Mouse (Mus musculus) midbrain, postnatal 0 days (tissue): Measurements from ENCODE around the gene Slc3a1. TPM values are rescaled to one million over a fixed set of nuclear protein-coding genes. Genes with fewer than 3 reads are reported as not detected.

Experiments used
- ATAC-seq: fragments of 200-750 bp; cut with Nextera tagmentation; 2 replicates; pipeline ENCODE4 v1.8.0; 2017; ENCODE audit warnings: moderate number of reproducible peaks, mild to moderate bottlenecking, moderate TSS enrichment, moderate library complexity; ENCODE audit not compliant: low FRiP score
- DNase-seq: peaks from one replicate; pipeline ENCODE4 v3.0.0-alpha.2; 2015; ENCODE audit warnings: low spot score
- H3K27ac ChIP-seq: fragments of 300-500 bp; sonication (generic); 2 replicates; pipeline ENCODE4 v1.5.1; 2014; ENCODE audit warnings: low read depth, mild to moderate bottlenecking, low read length, mixed read lengths
- H3K27me3 ChIP-seq: fragments of 300-500 bp; sonication (generic); 2 replicates; pipeline ENCODE4 v1.6.1; 2014; ENCODE audit warnings: low read length, control low read depth, mixed read lengths; ENCODE audit not compliant: insufficient read depth
- H3K36me3 ChIP-seq: fragments of 300-500 bp; sonication (generic); 2 replicates; pipeline ENCODE4 v1.6.1; 2014; ENCODE audit warnings: low read length, control low read depth, mixed read lengths; ENCODE audit not compliant: insufficient read depth
- H3K4me1 ChIP-seq: fragments of 300-500 bp; sonication (generic); 2 replicates; pipeline ENCODE4 v1.6.1; 2014; ENCODE audit warnings: mild to moderate bottlenecking, control low read depth, antibody characterized with exemption, low read length, mixed read lengths; ENCODE audit not compliant: insufficient read depth
- H3K4me2 ChIP-seq: fragments of 300-500 bp; sonication (generic); 2 replicates; pipeline ENCODE4 v1.6.1; 2014; ENCODE audit warnings: low read depth, mild to moderate bottlenecking, low read length, mixed read lengths; ENCODE audit not compliant: poor library complexity, severe bottlenecking
- H3K4me3 ChIP-seq: fragments of 300-500 bp; sonication (generic); 2 replicates; pipeline ENCODE4 v1.5.1; 2014; ENCODE audit warnings: low read depth, mild to moderate bottlenecking, low read length, moderate library complexity
- H3K9ac ChIP-seq: fragments of 300-500 bp; sonication (generic); replicated peaks from 2 replicates; pipeline ENCODE4 v1.6.1; 2014; ENCODE audit warnings: mild to moderate bottlenecking, low read length, moderate library complexity, mixed read lengths; ENCODE audit not compliant: poor library complexity, severe bottlenecking
- H3K9me3 ChIP-seq: fragments of 300-500 bp; sonication (generic); 2 replicates; pipeline ENCODE4 v1.6.1; 2016; ENCODE audit warnings: low read length, control low read depth
- CTCF ChIP-seq: IDR thresholded peaks from 2 replicates; pipeline ENCODE4 v1.5.1; 2016; ENCODE audit warnings: antibody characterized with exemption, mild to moderate bottlenecking
- WGBS: fragments of 180-500 bp; shearing (Covaris S2); extraction: QIAGEN DNeasy Blood & Tissue Kit; methylation state at CpG from one replicate; pipeline ENCODE4 v1.1.7; 2014; 5-methylcytosine and 5-hydroxymethylcytosine counted together
- polyA plus RNA-seq: library from polyadenylated mRNA; unstranded; fragments of >200 nt; fragmentation: Nextera tagmentation; extraction: Ambion mirVana; gene quantifications from 2 replicates; pipeline ENCODE4 v1.2.1, GENCODE M21; 2015
- total RNA-seq: library from RNA; depleted of rRNA; stranded (reverse); fragments of >200 nt; gene quantifications from 2 replicates; pipeline ENCODE4 v1.2.3, GENCODE M21; 2014

Slc3a1 gene
- total and polyA plus RNA-seq, 2 experiments from 2014 or later: 0.14 to 0.27 TPM

DNA sequence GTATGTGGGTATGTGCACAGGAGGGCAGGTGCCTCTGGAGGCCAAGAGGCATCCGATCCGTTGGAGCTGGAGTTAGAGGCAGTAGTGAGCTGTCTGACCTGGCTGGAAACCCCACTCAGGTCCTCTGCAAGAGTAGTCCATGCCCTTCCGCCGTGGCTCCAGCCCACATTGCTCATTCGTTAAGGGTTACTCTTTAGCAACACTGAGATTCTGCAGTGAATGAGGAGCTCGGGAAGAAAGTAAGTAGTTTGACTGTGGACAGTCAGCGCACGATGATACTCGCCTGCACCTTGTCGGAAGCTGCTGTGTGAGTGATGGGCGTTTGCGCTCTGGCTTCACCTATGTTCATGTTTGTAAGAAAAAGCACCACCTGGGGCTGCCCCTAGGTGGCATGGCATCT lies 17.0 kb downstream of the Slc3a1 start:
- Histone ChIP-seq H3K27ac (no peak overlapping the region), H3K9ac (no peak overlapping the region), H3K4me2 (no peak overlapping the region), H3K9me3 (no peaks in the 10 kb centered on the region), H3K27me3 (no peaks in the 10 kb centered on the region), H3K36me3 (no peaks in the 10 kb centered on the region), H3K4me3 (no peak overlapping the region), H3K4me1 (no peaks in the 10 kb centered on the region)
- no peak for TF ChIP-seq CTCF
- ATAC-seq (no peak), DNase-seq (no peak)
- 89% methylated on average over 12 of the region's 12 CpGs for WGBS

- Histone ChIP-seq H3K36me3 (no peaks in the 10 kb centered on the region), H3K9me3 (no peaks in the 10 kb centered on the region), H3K4me1 (no peaks in the 10 kb centered on the region), H3K4me3 (no peak overlapping the region), H3K4me2 (no peak overlapping the region), H3K27ac (no peak overlapping the region), H3K27me3 (no peaks in the 10 kb centered on the region), H3K9ac (no peak overlapping the region)
- ATAC-seq (no peak), DNase-seq (no peak)
- 92% methylated on average over 5 of the region's 5 CpGs for WGBS
- no peak for TF ChIP-seq CTCF
Measured at GRCm38 (mm10) chr17:85048379-85048778, 20.2 kb downstream of the Slc3a1 start.

DNA sequence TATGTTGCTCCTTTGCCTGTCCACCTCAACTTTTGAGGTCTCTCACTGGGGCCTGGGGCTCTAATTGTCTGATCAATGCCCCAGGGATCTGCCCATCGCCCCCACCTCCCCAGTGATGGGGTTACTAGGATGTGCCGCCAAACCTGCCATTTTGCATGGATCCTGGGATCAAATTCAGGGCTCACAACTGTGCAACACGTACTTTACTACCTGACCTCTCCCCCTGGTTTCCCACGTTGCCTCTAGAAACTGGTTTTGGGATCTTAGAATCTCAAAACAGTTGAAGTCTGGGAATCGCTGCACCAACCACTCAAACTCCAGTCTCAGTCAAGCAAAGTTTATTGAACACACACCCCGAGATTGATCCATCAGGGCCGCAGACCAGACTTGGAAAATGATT lies 30.1 kb downstream of the Slc3a1 start:
- Histone ChIP-seq H3K9ac (no peak overlapping the region), H3K9me3 (no peaks in the 10 kb centered on the region), H3K4me3 (no peak overlapping the region), H3K4me2 (no peak overlapping the region), H3K27ac (no peak overlapping the region), H3K36me3 (peaks cover 3% of the 10 kb centered on the region; the same call in 1 of the 2 replicates), H3K4me1 (no peaks in the 10 kb centered on the region), H3K27me3 (no peaks in the 10 kb centered on the region)
- no peak for DNase-seq
- no peak for ATAC-seq
- no peak for TF ChIP-seq CTCF
- 87% methylated on average over 7 of the region's 7 CpGs for WGBS

DNA sequence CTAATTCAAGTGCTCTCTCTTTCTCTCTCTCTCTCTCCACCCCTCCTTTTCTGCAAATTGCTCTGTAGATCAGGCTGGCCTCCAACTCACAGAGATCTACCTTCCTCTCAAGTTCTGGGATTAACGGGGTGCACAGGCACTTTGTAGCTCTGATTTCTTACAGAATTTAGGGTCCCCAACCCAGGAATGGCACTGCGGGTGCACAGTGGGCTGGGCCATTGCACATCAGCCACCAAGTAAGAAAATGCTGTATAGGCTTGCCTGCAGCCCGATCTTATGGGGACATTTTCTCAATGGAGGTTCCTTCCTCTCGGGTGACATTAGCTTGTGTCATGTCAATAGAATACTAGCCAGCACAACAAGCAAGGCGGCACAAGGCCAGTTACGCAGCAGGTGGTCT lies 31.0 kb downstream of the Slc3a1 start:
- no peak overlapping the region for H3K4me3 ChIP-seq
- H3K4me2 ChIP-seq: no peak overlapping the region
- no peak for TF ChIP-seq CTCF
- H3K36me3 ChIP-seq: peaks cover 9% of the 10 kb centered on the region; the same call in 1 of the 2 replicates
- no peak overlapping the region for H3K27ac ChIP-seq
- no peaks in the 10 kb centered on the region for H3K9me3 ChIP-seq
- DNase-seq (no peak), ATAC-seq (no peak)
- no peak overlapping the region for H3K9ac ChIP-seq
- no peaks in the 10 kb centered on the region for H3K4me1 ChIP-seq
- no peaks in the 10 kb centered on the region for H3K27me3 ChIP-seq
- 91% methylated on average over 6 of the region's 6 CpGs for WGBS

GRCm38 (mm10) chr17:85063560-85063959 lies 35.4 kb downstream of the Slc3a1 start:
- TF ChIP-seq CTCF: no peak
- Histone ChIP-seq H3K9ac (no peak overlapping the region), H3K4me2 (no peak overlapping the region), H3K4me3 (no peak overlapping the region), H3K4me1 (no peaks in the 10 kb centered on the region), H3K27ac (no peak overlapping the region), H3K27me3 (no peaks in the 10 kb centered on the region), H3K9me3 (no peaks in the 10 kb centered on the region), H3K36me3 (peaks cover 36% of the 10 kb centered on the region)
- DNase-seq (no peak), ATAC-seq (no peak)
- 89% methylated on average over 7 of the region's 7 CpGs for WGBS

DNA sequence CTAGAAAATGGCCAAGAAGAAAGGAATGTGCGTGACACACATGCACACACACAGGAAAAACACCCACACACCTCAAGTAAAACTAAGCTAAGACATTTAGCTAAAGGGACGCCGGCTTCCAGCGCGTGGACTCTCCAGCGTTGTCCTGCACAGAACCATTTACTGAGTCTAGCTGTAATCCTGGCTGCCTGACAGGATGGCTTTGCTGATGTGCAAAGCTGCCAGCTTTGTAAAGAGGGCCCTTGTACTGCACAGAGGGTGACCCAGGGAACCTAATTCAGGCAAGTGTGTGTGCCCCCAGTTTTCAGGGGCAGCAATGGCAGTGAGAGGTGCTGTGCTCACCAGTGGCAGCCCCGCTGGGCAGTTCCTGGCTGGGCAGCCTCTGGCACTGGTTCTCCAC lies 39.2 kb downstream of the Slc3a1 start:
- 87% methylated on average over 7 of the region's 7 CpGs for WGBS
- Histone ChIP-seq H3K36me3 (peaks cover 67% of the 10 kb centered on the region), H3K4me2 (no peak overlapping the region), H3K9me3 (no peaks in the 10 kb centered on the region), H3K27me3 (no peaks in the 10 kb centered on the region), H3K27ac (no peak overlapping the region), H3K4me3 (no peak overlapping the region), H3K4me1 (no peaks in the 10 kb centered on the region), H3K9ac (no peak overlapping the region)
- no peak for TF ChIP-seq CTCF
- DNase-seq (no peak), ATAC-seq (no peak)

GRCm38 (mm10) chr17:85070658-85071057 lies 42.5 kb downstream of the Slc3a1 start:
- no peak overlapping the region for H3K27ac ChIP-seq

More at GRCm38 (mm10) chr17:85070658-85071057, 42.5 kb downstream of the Slc3a1 start:
- ATAC-seq (no peak), DNase-seq (no peak)
- Histone ChIP-seq H3K9ac (no peak overlapping the region), H3K4me3 (no peak overlapping the region), H3K4me2 (no peak overlapping the region), H3K27me3 (no peaks in the 10 kb centered on the region), H3K36me3 (peaks cover 53% of the 10 kb centered on the region), H3K9me3 (no peaks in the 10 kb centered on the region), H3K4me1 (no peaks in the 10 kb centered on the region)
- TF ChIP-seq CTCF: no peak
- 90% methylated on average over 6 of the region's 6 CpGs for WGBS
